Mouse (Mus musculus) heart, postnatal 0 days (tissue): ENCODE results near the gene Tpsb2.

Experiments used
- CTCF ChIP-seq: IDR thresholded peaks from 2 replicates; pipeline ENCODE4 v1.5.1; 2016; ENCODE audit warnings: antibody characterized with exemption, control low read depth, low read depth
- EP300 ChIP-seq: IDR thresholded peaks from 2 replicates; pipeline ENCODE4 v1.6.1; 2016; ENCODE audit warnings: antibody characterized with exemption, low read depth

DNA sequence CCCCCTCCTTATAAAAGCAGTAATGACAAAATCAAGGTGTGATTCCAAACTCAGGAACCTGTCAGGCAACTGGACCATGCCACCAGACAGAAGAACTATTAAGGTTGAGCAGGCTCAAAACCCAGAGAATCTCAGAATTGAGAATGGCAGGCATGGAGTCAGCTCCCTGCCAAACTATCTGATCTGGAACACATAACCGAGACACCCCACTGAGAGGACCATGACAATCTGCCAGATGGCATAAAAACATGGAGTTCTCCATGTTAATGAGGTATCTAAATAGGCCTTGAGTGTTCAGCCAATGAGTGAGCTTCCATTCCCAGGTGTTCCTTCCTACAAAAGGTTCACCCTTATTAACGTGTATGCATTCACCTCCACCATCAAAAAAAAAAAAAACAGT is 4.8 kb upstream of the Tpsb2 start:
- no peak for TF ChIP-seq CTCF
- TF ChIP-seq EP300 = no peak
